Mouse (Mus musculus) stomach, embryonic 15.5 days (tissue): ENCODE data around the gene Rab13. TPM values are rescaled to one million over a fixed set of nuclear protein-coding genes. Genes with fewer than 3 reads are reported as not detected.
"Not testable (repeated sequence)": the region's sequence is repeated elsewhere in the genome, so short reads cannot be mapped to it uniquely, and the experiment has no call there.

Experiments used
- ATAC-seq: fragments of 200-750 bp; cut with Nextera tagmentation; 2 replicates; pipeline ENCODE4 v1.8.0; 2017; ENCODE audit warnings: low read depth, moderate number of reproducible peaks, moderate TSS enrichment; ENCODE audit not compliant: insufficient read depth, low FRiP score
- H3K27ac ChIP-seq: fragments of 300-500 bp; sonication (generic); 2 replicates; pipeline ENCODE4 v1.5.1; 2015; ENCODE audit warnings: mild to moderate bottlenecking, inconsistent platforms
- H3K27me3 ChIP-seq: fragments of 300-500 bp; sonication (generic); replicated peaks from 2 replicates; pipeline ENCODE4 v1.6.1; 2015; ENCODE audit warnings: inconsistent platforms
- H3K36me3 ChIP-seq: fragments of 300-500 bp; sonication (generic); 2 replicates; pipeline ENCODE4 v1.6.1; 2015; ENCODE audit warnings: inconsistent platforms
- H3K4me1 ChIP-seq: fragments of 300-500 bp; sonication (generic); 2 replicates; pipeline ENCODE4 v1.6.1; 2015; ENCODE audit warnings: inconsistent platforms
- H3K4me2 ChIP-seq: fragments of 300-500 bp; sonication (generic); 2 replicates; pipeline ENCODE4 v1.6.1; 2015; ENCODE audit warnings: mild to moderate bottlenecking, inconsistent platforms
- H3K4me3 ChIP-seq: fragments of 300-500 bp; sonication (generic); replicated peaks from 2 replicates; pipeline ENCODE4 v1.5.1; 2015; ENCODE audit warnings: inconsistent platforms
- H3K9ac ChIP-seq: fragments of 300-500 bp; sonication (generic); 2 replicates; pipeline ENCODE4 v1.6.1; 2015; ENCODE audit warnings: inconsistent platforms
- H3K9me3 ChIP-seq: fragments of 300-500 bp; sonication (generic); 2 replicates; pipeline ENCODE4 v1.6.1; 2016; ENCODE audit warnings: inconsistent platforms
- WGBS: fragments of 180-500 bp; shearing (Covaris S2); methylation state at CpG from one replicate; pipeline ENCODE4 v1.1.7; 2015; 5-methylcytosine and 5-hydroxymethylcytosine counted together
- polyA plus RNA-seq: library from polyadenylated mRNA; unstranded; fragments of >200 nt; fragmentation: Nextera tagmentation; extraction: Ambion mirVana; gene quantifications from 2 replicates; pipeline ENCODE4 v1.2.1, GENCODE M21; 2015

Rab13 gene
- polyA plus RNA-seq, 1 experiment from 2014 or later: 30.9 TPM

DNA sequence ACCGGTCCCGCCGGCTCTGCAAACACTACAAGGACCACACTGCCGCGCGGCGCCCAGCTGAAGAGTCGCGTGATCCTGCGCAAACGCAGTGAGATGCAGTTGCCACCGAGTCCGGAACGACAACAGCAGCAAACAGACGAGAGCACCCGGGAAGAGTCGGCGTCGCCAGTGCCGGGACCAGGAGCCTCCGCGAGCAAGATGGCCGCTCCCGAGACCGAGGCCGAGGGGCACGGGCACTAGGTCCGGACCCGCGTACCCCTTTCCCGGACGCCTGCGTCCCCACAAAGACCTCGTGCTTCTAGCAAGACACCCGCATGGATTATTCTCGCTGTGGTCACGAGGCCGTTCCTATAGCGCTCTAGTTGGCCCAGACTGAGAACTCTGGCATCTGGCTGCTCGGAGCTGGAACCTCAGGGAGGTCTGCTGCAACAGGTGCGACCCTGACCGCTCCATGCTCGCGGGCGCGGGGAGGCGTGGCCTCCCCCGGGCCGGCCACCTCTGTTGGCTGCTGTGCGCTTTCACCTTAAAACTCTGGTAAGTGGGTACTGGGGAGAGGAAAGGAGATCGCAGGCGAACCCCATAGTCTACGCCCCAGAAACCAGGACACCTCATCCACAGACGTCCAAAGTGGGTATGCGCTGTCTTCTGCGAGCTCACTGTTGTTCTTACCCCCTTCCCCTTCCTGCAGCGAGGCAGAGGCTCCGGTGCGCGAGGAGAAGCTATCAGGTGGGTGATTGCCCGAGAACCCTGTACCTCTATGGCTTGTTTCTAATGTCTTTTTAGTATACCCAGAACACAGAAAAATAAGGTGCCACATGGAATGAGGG, 18.2 kb downstream of the Rab13 start, which contains the start of gene Jtb:
Gene Jtb (plus strand): TSS at position 91 of the 827 bp plus-strand sequence.
- 0 out of 2 replicates have a peak, but pooled peaks cover 7% of the 10 kb centered on the region for H3K36me3 ChIP-seq
- peak within 1 kb of the TSS; percentile 85 for H3K9ac ChIP-seq
- under 1% methylated on average over 61 of the region's 61 CpGs for WGBS
- peak within 1 kb of the TSS; percentile 80 for H3K4me2 ChIP-seq
- peak within 1 kb of the TSS; percentile 84 for H3K4me3 ChIP-seq
- peak; percentile 96 for ATAC-seq
- no peaks in the 10 kb centered on the region for H3K4me1 ChIP-seq
- H3K27me3 ChIP-seq: no peaks in the 10 kb centered on the region
- H3K27ac ChIP-seq: peak within 1 kb of the TSS; percentile 91
- no peaks in the 10 kb centered on the region for H3K9me3 ChIP-seq

DNA sequence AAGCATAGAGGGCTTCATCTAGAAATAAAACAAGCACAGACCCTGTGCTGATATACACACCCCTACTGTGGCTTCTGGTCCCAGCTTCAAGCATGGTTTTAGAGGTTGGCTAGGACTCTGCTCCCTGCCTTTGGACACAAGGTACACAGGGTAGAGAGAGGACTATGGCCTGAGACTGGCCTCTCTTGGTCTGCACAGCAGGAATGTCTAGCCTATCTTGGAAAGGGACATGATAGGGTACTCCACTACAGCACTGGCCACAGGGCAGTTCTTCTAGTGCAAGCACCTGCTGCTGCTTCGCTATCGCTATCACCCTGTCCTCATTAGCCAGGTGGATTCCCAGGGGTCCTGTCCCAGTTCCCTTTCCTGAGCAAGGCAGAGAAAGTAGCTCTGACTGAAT, 27.8 kb downstream of the Rab13 start:
- no peak overlapping the region for H3K9ac ChIP-seq
- WGBS: 92% methylated on average over 2 of the region's 2 CpGs
- no peak overlapping the region for H3K27ac ChIP-seq
- no peaks in the 10 kb centered on the region for H3K9me3 ChIP-seq
- H3K36me3 ChIP-seq: 0 out of 2 replicates have a peak, but pooled peaks cover 3% of the 10 kb centered on the region
- ATAC-seq: no peak
- no peak overlapping the region for H3K4me2 ChIP-seq
- H3K4me3 ChIP-seq: no peak overlapping the region
- H3K27me3 ChIP-seq: no peaks in the 10 kb centered on the region
- H3K4me1 ChIP-seq: peaks cover 3% of the 10 kb centered on the region; the same call in 1 of the 2 replicates

DNA sequence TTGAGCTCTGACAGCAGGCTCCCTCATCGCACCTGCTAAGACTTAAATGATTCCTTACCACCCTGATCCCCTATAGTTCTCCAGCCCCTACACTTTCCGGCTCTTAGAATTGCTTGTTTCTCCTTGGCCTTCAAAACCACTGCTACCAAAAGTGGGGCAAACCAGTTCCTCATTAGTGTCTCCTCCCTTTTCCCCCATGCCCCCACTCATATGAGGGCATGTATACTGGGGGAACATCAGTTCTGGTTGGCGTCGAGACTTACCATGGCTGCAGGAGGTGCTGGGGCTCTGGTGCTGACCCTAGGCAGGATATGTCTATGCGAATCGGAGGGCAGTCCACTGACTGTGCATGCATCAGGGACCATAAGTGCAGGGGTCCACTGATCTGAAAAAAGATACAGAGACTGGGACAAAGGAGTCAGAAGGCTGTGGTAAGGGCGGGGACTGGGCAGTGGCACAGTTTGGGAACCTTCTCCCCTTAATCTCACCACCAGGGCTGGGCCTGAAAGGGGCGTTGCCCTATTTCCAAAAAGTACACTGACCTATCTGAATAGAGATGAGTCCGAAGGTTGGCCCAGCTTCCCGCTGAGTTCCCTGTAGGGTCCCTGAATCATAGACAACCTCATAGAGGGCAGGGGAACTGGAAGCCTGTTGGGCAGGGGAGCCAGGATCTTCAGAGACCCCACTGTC, 28.3 kb downstream of the Rab13 start:
- H3K4me2 ChIP-seq: peak overlapping the region; percentile 61
- no peak overlapping the region for H3K27ac ChIP-seq
- no peak overlapping the region; the same call in 1 of the 2 replicates for H3K4me3 ChIP-seq

GRCm38 (mm10) chr3:90242984-90243775, 29.7 kb downstream of the Rab13 start, which contains the start of gene Creb3l4:
Gene Creb3l4, minus strand, starts transcription at chr3:90243512.
- no peaks in the 10 kb centered on the region for H3K36me3 ChIP-seq
- H3K4me3 ChIP-seq: peak within 1 kb of the TSS; percentile 38
- H3K4me2 ChIP-seq: peak within 1 kb of the TSS; percentile 61
- peak within 1 kb of the TSS; percentile 59 for H3K27ac ChIP-seq
- no peaks in the 10 kb centered on the region for H3K9me3 ChIP-seq
- ATAC-seq: peak; percentile 45
- H3K9ac ChIP-seq: 0 out of 2 replicates have a peak within 1 kb of the TSS, but pooled peaks have one; percentile 10
- WGBS: 7% methylated on average over 19 of the region's 19 CpGs
- no peaks in the 10 kb centered on the region for H3K27me3 ChIP-seq
- H3K4me1 ChIP-seq: peaks cover 6% of the 10 kb centered on the region; the same call in 1 of the 2 replicates

More for the DNA sequence above, 28.3 kb downstream of the Rab13 start:
- ATAC-seq: no peak
- Histone ChIP-seq H3K9ac (no peak overlapping the region), H3K9me3 (no peaks in the 10 kb centered on the region), H3K4me1 (peaks cover 3% of the 10 kb centered on the region; the same call in 1 of the 2 replicates), H3K27me3 (no peaks in the 10 kb centered on the region), H3K36me3 (no peaks in the 10 kb centered on the region)
- WGBS: 83% methylated on average over 10 of the region's 10 CpGs

DNA sequence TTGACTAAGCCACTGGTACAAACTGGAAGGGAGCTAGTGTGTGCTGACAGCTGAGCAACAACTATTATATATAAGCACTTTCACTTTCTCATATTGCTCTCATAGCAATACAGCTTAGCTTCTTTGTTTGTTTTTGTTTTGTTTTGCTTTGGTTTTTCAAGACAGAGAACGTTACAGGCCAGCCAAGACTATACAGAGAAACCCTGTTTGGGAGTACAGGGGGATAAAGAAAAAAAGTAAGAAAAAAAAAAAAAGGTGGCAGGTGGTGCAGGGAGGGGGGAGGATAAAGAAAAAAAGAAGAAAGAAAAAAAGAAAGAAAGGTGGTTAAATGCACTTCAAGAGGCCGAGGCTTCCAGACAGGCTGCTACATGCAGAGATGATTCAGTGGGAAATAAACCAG, 31.9 kb downstream of the Rab13 start:
- no peak overlapping the region for H3K9ac ChIP-seq
- H3K4me1 ChIP-seq: peaks cover 12% of the 10 kb centered on the region
- H3K36me3 ChIP-seq: peaks cover 3% of the 10 kb centered on the region; the same call in 1 of the 2 replicates
- H3K9me3 ChIP-seq: no peaks in the 10 kb centered on the region
- H3K4me2 ChIP-seq: no peak overlapping the region
- ATAC-seq: no peak
- H3K4me3 ChIP-seq: no peak overlapping the region
- WGBS: 39% methylated on average over 2 of the region's 2 CpGs
- H3K27me3 ChIP-seq: no peaks in the 10 kb centered on the region
- H3K27ac ChIP-seq: no peak overlapping the region

- H3K4me2 ChIP-seq: peak overlapping the region; percentile 88
- under 1% methylated on average over 3 of the region's 3 CpGs for WGBS
- no peak for ATAC-seq
- H3K9ac ChIP-seq: no peak overlapping the region; the same call in 1 of the 2 replicates
- H3K4me3 ChIP-seq: peak overlapping the region; percentile 81
- no peaks in the 10 kb centered on the region for H3K27me3 ChIP-seq
- H3K36me3 ChIP-seq: peaks cover 13% of the 10 kb centered on the region; the same call in 1 of the 2 replicates
- H3K4me1 ChIP-seq: peaks cover 9% of the 10 kb centered on the region
- peak overlapping the region; percentile 94 for H3K27ac ChIP-seq
- no peaks in the 10 kb centered on the region for H3K9me3 ChIP-seq
Observed at GRCm38 (mm10) chr3:90247630-90247959, 34.1 kb downstream of the Rab13 start.

DNA sequence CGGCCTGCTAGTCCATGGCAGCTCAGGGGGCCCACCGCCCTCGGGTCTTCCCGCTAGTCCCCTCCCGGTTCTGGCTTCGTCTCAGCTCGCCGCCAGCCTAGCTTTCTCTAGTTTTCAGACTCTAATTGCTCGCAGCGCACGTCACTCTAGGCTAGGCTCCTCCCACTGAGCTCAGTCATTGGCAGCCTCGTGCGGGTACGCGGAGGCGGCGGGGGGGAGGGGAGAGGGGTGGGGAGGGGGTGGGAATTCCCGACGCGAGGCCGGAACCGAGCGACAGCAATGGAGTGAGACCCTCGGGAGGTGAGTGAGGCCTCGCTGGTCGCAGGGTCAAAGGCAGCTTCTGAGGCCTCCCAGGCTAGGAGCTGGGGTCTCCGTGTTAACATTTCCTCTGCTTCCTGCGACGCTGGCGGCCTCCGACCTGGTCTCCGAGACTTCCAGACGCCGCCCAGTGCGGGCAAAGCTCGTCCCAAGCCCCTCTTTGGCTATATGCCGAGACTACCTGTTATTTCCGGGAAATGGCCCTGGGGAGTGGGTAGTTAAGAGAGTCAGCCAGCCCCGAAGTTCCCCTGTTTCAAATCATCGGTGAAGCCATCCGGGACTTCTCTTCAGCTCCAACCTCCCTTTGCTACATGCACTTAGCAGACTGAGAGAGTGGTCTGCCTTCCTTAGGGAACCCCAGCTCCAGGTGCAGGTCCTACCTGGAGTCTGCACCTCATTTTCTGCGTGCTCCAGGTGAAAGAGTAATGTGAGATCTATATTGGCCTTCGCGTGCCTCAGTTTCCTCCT, 34.7 kb downstream of the Rab13 start, which contains the start of gene Slc39a1:
Gene Slc39a1 (plus strand): TSS at position 213 of the 786 bp plus-strand sequence.
- under 1% methylated on average over 42 of the region's 44 CpGs for WGBS
- H3K4me1 ChIP-seq: peaks cover 9% of the 10 kb centered on the region
- H3K4me2 ChIP-seq: peak within 1 kb of the TSS; percentile 88

GRCm38 (mm10) chr3:90248746-90249100, 35.2 kb downstream of the Rab13 start:
- Histone ChIP-seq H3K4me2 (peak overlapping the region; percentile 88), H3K4me3 (peak overlapping the region; percentile 81), H3K27ac (peak overlapping the region; percentile 94), H3K36me3 (peaks cover 13% of the 10 kb centered on the region; the same call in 1 of the 2 replicates), H3K9ac (peak overlapping the region; percentile 88), H3K4me1 (peaks cover 9% of the 10 kb centered on the region), H3K27me3 (no peaks in the 10 kb centered on the region), H3K9me3 (no peaks in the 10 kb centered on the region)
- under 1% methylated on average over 10 of the region's 10 CpGs for WGBS
- no peak for ATAC-seq

More for the DNA sequence above, 34.7 kb downstream of the Rab13 start, which contains the start of gene Slc39a1:
- ATAC-seq: peak; percentile 94
- peak within 1 kb of the TSS; percentile 81 for H3K4me3 ChIP-seq
- H3K9me3 ChIP-seq: no peaks in the 10 kb centered on the region
- peak within 1 kb of the TSS; percentile 88 for H3K9ac ChIP-seq
- H3K27me3 ChIP-seq: no peaks in the 10 kb centered on the region
- H3K36me3 ChIP-seq: peaks cover 13% of the 10 kb centered on the region; the same call in 1 of the 2 replicates
- peak within 1 kb of the TSS; percentile 94 for H3K27ac ChIP-seq

DNA sequence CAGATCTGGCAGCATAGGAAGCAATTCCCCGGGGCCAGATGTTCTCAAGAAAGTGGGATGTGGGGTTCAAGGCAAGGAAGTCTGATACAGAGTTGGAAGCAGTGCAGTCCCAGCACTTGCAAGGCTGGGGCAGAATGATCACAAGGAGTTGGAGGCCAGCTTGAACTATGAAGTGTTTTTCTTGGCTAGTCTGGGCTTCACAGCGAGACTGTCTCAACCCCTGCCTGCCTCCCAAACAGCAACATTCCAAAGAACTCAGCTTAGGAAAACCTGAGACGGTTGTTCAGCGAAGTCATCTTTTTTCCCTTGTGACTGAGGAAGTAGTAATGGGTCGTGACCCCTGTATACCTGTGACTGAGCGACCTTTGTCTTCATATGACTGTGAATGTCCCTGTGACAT, 37.3 kb downstream of the Rab13 start:
- no peaks in the 10 kb centered on the region for H3K27me3 ChIP-seq
- ATAC-seq: no peak
- H3K9ac ChIP-seq: no peak overlapping the region
- no peak overlapping the region for H3K27ac ChIP-seq
- no peak overlapping the region for H3K4me3 ChIP-seq
- H3K36me3 ChIP-seq: peaks cover 13% of the 10 kb centered on the region; the same call in 1 of the 2 replicates
- peaks cover 17% of the 10 kb centered on the region for H3K4me1 ChIP-seq
- no peak overlapping the region for H3K4me2 ChIP-seq
- no peaks in the 10 kb centered on the region for H3K9me3 ChIP-seq
- 86% methylated on average over 6 of the region's 6 CpGs for WGBS

DNA sequence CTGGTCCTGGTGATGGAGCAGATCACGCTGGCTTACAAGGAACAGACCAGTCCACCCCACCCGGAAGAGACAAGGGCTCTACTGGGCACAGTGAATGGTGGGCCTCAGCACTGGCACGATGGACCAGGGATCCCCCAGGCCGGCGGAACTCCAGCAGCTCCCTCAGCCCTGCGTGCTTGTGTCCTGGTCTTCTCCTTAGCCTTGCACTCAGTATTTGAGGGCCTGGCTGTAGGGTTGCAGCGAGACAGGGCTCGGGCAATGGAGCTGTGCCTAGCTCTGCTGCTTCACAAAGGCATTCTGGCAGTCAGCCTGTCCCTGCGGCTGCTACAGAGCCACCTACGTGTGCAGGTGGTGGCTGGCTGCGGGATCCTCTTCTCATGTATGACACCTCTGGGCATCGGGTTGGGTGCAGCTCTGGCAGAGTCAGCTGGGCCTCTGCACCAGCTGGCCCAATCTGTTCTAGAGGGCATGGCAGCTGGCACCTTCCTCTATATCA, 38.3 kb downstream of the Rab13 start:
- 92% methylated on average over 10 of the region's 12 CpGs for WGBS
- not testable (repeated sequence) for H3K9me3 ChIP-seq, H3K27ac ChIP-seq, H3K9ac ChIP-seq, H3K4me2 ChIP-seq, H3K4me3 ChIP-seq, H3K27me3 ChIP-seq, ATAC-seq
- peaks cover 13% of the 10 kb centered on the region; the same call in 1 of the 2 replicates for H3K36me3 ChIP-seq
- peaks cover 22% of the 10 kb centered on the region for H3K4me1 ChIP-seq
